Mouse (Mus musculus): Measurements from ENCODE around the gene Amigo3. TPM values are rescaled to one million over a fixed set of nuclear protein-coding genes. Genes with fewer than 3 reads are reported as not detected.

Gene Amigo3
- polyA plus RNA-seq, 1 experiment = 1.7 TPM

- H3K27ac ChIP-seq (ENCODE audit: insufficient read depth, low read length) = no peak overlapping the region
Measured at GRCm38 (mm10) chr9:108073141-108073930, 20.4 kb downstream of the Amigo3 start.

GRCm38 (mm10) chr9:108080168-108080567, 27.2 kb downstream of the Amigo3 start, which contains the start of gene Mst1:
Mst1 (plus strand) TSS chr9:108080436.
- H3K4me3 ChIP-seq (ENCODE audit: insufficient read depth, low read length) = peak within 1 kb of the TSS; percentile 70
- TF ChIP-seq POLR2A (IDR thresholded peaks at IDR 0.05; ENCODE audit: extremely low read depth, insufficient read depth, low read length) = no peak
- TF ChIP-seq CTCF (IDR thresholded peaks at IDR 0.05; ENCODE audit: extremely low read depth, insufficient read depth, low read length) = no peak
- H3K4me1 ChIP-seq (ENCODE audit: control insufficient read depth, insufficient read depth, low read length) = no peaks in the 10 kb centered on the region
- H3K27ac ChIP-seq (ENCODE audit: insufficient read depth, low read length) = no peak within 1 kb of the TSS

More at GRCm38 (mm10) chr9:108073141-108073930, 20.4 kb downstream of the Amigo3 start:
- no peak overlapping the region for H3K4me3 ChIP-seq (ENCODE audit: insufficient read depth, low read length)
- TF ChIP-seq CTCF (IDR thresholded peaks at IDR 0.05; ENCODE audit: extremely low read depth, insufficient read depth, low read length) = no peak
- TF ChIP-seq POLR2A (IDR thresholded peaks at IDR 0.05; ENCODE audit: extremely low read depth, insufficient read depth, low read length) = no peak
- no peaks in the 10 kb centered on the region for H3K4me1 ChIP-seq (ENCODE audit: control insufficient read depth, insufficient read depth, low read length)

- no peak overlapping the region for H3K4me3 ChIP-seq (ENCODE audit: insufficient read depth, low read length)
- TF ChIP-seq CTCF (IDR thresholded peaks at IDR 0.05; ENCODE audit: extremely low read depth, insufficient read depth, low read length) (no peak), POLR2A (IDR thresholded peaks at IDR 0.05; ENCODE audit: extremely low read depth, insufficient read depth, low read length) (no peak)
- no peak overlapping the region for H3K27ac ChIP-seq (ENCODE audit: insufficient read depth, low read length)
- no peaks in the 10 kb centered on the region for H3K4me1 ChIP-seq (ENCODE audit: control insufficient read depth, insufficient read depth, low read length)
Measured at GRCm38 (mm10) chr9:108082549-108082948, 29.6 kb downstream of the Amigo3 start.

- H3K4me1 ChIP-seq (ENCODE audit: control insufficient read depth, insufficient read depth, low read length) = no peaks in the 10 kb centered on the region
- no peak within 1 kb of the TSS for H3K4me3 ChIP-seq (ENCODE audit: insufficient read depth, low read length)
- no peak for TF ChIP-seq POLR2A (IDR thresholded peaks at IDR 0.05; ENCODE audit: extremely low read depth, insufficient read depth, low read length)
- TF ChIP-seq CTCF (IDR thresholded peaks at IDR 0.05; ENCODE audit: extremely low read depth, insufficient read depth, low read length) = no peak
- H3K27ac ChIP-seq (ENCODE audit: insufficient read depth, low read length) = no peak within 1 kb of the TSS
Measured at GRCm38 (mm10) chr9:108082988-108083431, 30.1 kb downstream of the Amigo3 start, which contains the start of gene Rnf123. Rnf123 (minus strand) TSS chr9:108083346.

- H3K4me1 ChIP-seq (ENCODE audit: control insufficient read depth, insufficient read depth, low read length) = no peaks in the 10 kb centered on the region
- no peak overlapping the region for H3K4me3 ChIP-seq (ENCODE audit: insufficient read depth, low read length)
- TF ChIP-seq POLR2A (IDR thresholded peaks at IDR 0.05; ENCODE audit: extremely low read depth, insufficient read depth, low read length) (no peak), CTCF (IDR thresholded peaks at IDR 0.05; ENCODE audit: extremely low read depth, insufficient read depth, low read length) (no peak)
- no peak overlapping the region for H3K27ac ChIP-seq (ENCODE audit: insufficient read depth, low read length)
Measured at GRCm38 (mm10) chr9:108083561-108083960, 30.6 kb downstream of the Amigo3 start.

- Histone ChIP-seq H3K4me1 (ENCODE audit: control insufficient read depth, insufficient read depth, low read length) (no peaks in the 10 kb centered on the region), H3K27ac (ENCODE audit: insufficient read depth, low read length) (no peak overlapping the region), H3K4me3 (ENCODE audit: insufficient read depth, low read length) (no peak overlapping the region)
- TF ChIP-seq POLR2A (IDR thresholded peaks at IDR 0.05; ENCODE audit: extremely low read depth, insufficient read depth, low read length) = no peak
- TF ChIP-seq CTCF (IDR thresholded peaks at IDR 0.05; ENCODE audit: extremely low read depth, insufficient read depth, low read length) = no peak
Measured at GRCm38 (mm10) chr9:108085261-108085660, 32.3 kb downstream of the Amigo3 start.

- Histone ChIP-seq H3K4me3 (ENCODE audit: insufficient read depth, low read length) (no peak overlapping the region), H3K27ac (ENCODE audit: insufficient read depth, low read length) (no peak overlapping the region), H3K4me1 (ENCODE audit: control insufficient read depth, insufficient read depth, low read length) (peaks cover 3% of the 10 kb centered on the region; the same call in 1 of the 2 replicates)
- TF ChIP-seq CTCF (IDR thresholded peaks at IDR 0.05; ENCODE audit: extremely low read depth, insufficient read depth, low read length) (no peak), POLR2A (IDR thresholded peaks at IDR 0.05; ENCODE audit: extremely low read depth, insufficient read depth, low read length) (no peak)
Measured at GRCm38 (mm10) chr9:108090611-108091120, 37.7 kb downstream of the Amigo3 start.

GRCm38 (mm10) chr9:108093586-108093985, 40.6 kb downstream of the Amigo3 start:
- no peak overlapping the region for H3K27ac ChIP-seq (ENCODE audit: insufficient read depth, low read length)
- peaks cover 4% of the 10 kb centered on the region; the same call in 1 of the 2 replicates for H3K4me1 ChIP-seq (ENCODE audit: control insufficient read depth, insufficient read depth, low read length)
- H3K4me3 ChIP-seq (ENCODE audit: insufficient read depth, low read length) = peak overlapping the region; percentile 31; the same call in 1 of the 2 replicates
- TF ChIP-seq POLR2A (IDR thresholded peaks at IDR 0.05; ENCODE audit: extremely low read depth, insufficient read depth, low read length) (no peak), CTCF (IDR thresholded peaks at IDR 0.05; ENCODE audit: extremely low read depth, insufficient read depth, low read length) (no peak)

- Histone ChIP-seq H3K4me3 (ENCODE audit: insufficient read depth, low read length) (peak within 1 kb of the TSS; percentile 31), H3K27ac (ENCODE audit: insufficient read depth, low read length) (no peak within 1 kb of the TSS), H3K4me1 (ENCODE audit: control insufficient read depth, insufficient read depth, low read length) (peaks cover 4% of the 10 kb centered on the region; the same call in 1 of the 2 replicates)
- no peak for TF ChIP-seq CTCF (IDR thresholded peaks at IDR 0.05; ENCODE audit: extremely low read depth, insufficient read depth, low read length)
- TF ChIP-seq POLR2A (IDR thresholded peaks at IDR 0.05; ENCODE audit: extremely low read depth, insufficient read depth, low read length) = peak; percentile 28; the same call in 1 of the 2 replicates
Measured at GRCm38 (mm10) chr9:108094184-108094941, 41.4 kb downstream of the Amigo3 start, which contains the start of gene Apeh. Apeh (minus strand) TSS chr9:108094606.
